Mouse (Mus musculus): ENCODE data around the gene Nr6a1.

DNA sequence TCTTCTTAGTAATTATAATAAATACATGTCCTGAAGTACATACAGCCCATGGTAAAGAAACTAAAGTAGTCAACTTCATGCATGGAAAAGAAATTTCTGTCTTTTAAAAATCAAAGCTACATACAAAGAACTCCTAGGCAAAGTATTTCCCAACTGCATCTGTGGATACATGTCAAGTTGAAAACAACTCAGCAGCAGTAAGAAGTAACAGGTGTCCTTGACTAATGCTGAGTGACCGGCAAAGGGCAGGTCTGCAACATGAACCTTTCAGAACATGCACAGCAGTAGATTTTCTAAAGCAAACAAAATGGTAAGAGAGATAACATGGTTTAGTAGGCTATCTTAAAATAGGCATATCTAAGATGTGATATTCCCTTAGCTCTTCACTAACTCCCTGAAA, 98.0 kb downstream of the Nr6a1 start:
- TF ChIP-seq CTCF (IDR thresholded peaks at IDR 0.05; ENCODE audit: extremely low read depth, insufficient read depth, insufficient read length, insufficient replicate concordance) = no peak
- no peak for TF ChIP-seq POLR2A (IDR thresholded peaks at IDR 0.05; ENCODE audit: low read depth, low read length)
